Mouse (Mus musculus) embryonic facial prominence, embryonic 10.5 days (tissue): ENCODE measurements at regions not wholly inside any gene's neighbourhood (a gene's known extent, or its start where the extent isn't known, plus 50 kb on each side); places are given as distances from the start of the nearest gene placed in this dataset.

Experiments used
- DNase-seq: peaks from one replicate; pipeline ENCODE4 v3.0.0-alpha.2; 2017; ENCODE audit warnings: low spot score
- H3K27ac ChIP-seq: fragments of 300-500 bp; sonication (generic); replicated peaks from 2 replicates; pipeline ENCODE4 v1.5.1; 2016; ENCODE audit warnings: mild to moderate bottlenecking
- H3K27me3 ChIP-seq: fragments of 300-500 bp; sonication (generic); replicated peaks from 2 replicates; pipeline ENCODE4 v1.6.1; 2016; ENCODE audit warnings: low read depth, mild to moderate bottlenecking; ENCODE audit not compliant: poor library complexity, severe bottlenecking
- H3K36me3 ChIP-seq: fragments of 300-500 bp; sonication (generic); replicated peaks from 2 replicates; pipeline ENCODE4 v1.6.1; 2016; ENCODE audit warnings: mild to moderate bottlenecking, moderate library complexity
- H3K4me1 ChIP-seq: fragments of 300-500 bp; sonication (generic); 2 replicates; pipeline ENCODE4 v1.6.1; 2016
- H3K4me3 ChIP-seq: fragments of 300-500 bp; sonication (generic); 2 replicates; pipeline ENCODE4 v1.5.1; 2016; ENCODE audit warnings: mild to moderate bottlenecking, moderate library complexity
- H3K9me3 ChIP-seq: fragments of 300-500 bp; sonication (generic); 2 replicates; pipeline ENCODE4 v1.6.1; 2016; ENCODE audit warnings: mild to moderate bottlenecking
- WGBS: fragments of 180-500 bp; shearing (Covaris S2); methylation state at CpG from one replicate; pipeline ENCODE4 v1.1.7; 2016; 5-methylcytosine and 5-hydroxymethylcytosine counted together

GRCm38 (mm10) chr16:5532281-5532680, 276.5 kb upstream of the Eef2kmt start:
- no peak for DNase-seq
- Histone ChIP-seq H3K4me1 (peaks cover 22% of the 10 kb centered on the region), H3K27me3 (peaks cover 11% of the 10 kb centered on the region; the same call in 1 of the 2 replicates), H3K4me3 (no peak overlapping the region), H3K36me3 (no peaks in the 10 kb centered on the region), H3K9me3 (no peaks in the 10 kb centered on the region), H3K27ac (no peak overlapping the region)
- WGBS, result 80% methylated on average over 3 of the region's 3 CpGs

- Histone ChIP-seq H3K27ac (no peak overlapping the region), H3K4me3 (no peak overlapping the region), H3K4me1 (peaks cover 4% of the 10 kb centered on the region; the same call in 1 of the 2 replicates), H3K36me3 (no peaks in the 10 kb centered on the region), H3K9me3 (peaks cover 3% of the 10 kb centered on the region; the same call in 1 of the 2 replicates), H3K27me3 (no peaks in the 10 kb centered on the region)
- WGBS, result 95% methylated on average over 2 of the region's 2 CpGs
- no peak for DNase-seq
Observed at GRCm38 (mm10) chr16:5529823-5530222, 274.0 kb upstream of the Eef2kmt start.

GRCm38 (mm10) chr16:5527936-5528335, 272.2 kb upstream of the Eef2kmt start:
- Histone ChIP-seq H3K36me3 (no peaks in the 10 kb centered on the region), H3K4me3 (no peak overlapping the region), H3K4me1 (no peaks in the 10 kb centered on the region), H3K27me3 (no peaks in the 10 kb centered on the region), H3K9me3 (peaks cover 3% of the 10 kb centered on the region; the same call in 1 of the 2 replicates), H3K27ac (no peak overlapping the region)
- no peak for DNase-seq
- 56% methylated on average over 4 of the region's 4 CpGs for WGBS

GRCm38 (mm10) chr16:5524375-5524774, 268.6 kb upstream of the Eef2kmt start:
- no peaks in the 10 kb centered on the region for H3K36me3 ChIP-seq
- no peaks in the 10 kb centered on the region for H3K27me3 ChIP-seq
- no peak for DNase-seq
- WGBS, result 85% methylated on average over 5 of the region's 5 CpGs
- no peaks in the 10 kb centered on the region for H3K4me1 ChIP-seq
- no peak overlapping the region for H3K4me3 ChIP-seq
- H3K27ac ChIP-seq, result no peak overlapping the region
- H3K9me3 ChIP-seq, result peaks cover 3% of the 10 kb centered on the region; the same call in 1 of the 2 replicates

- no peak overlapping the region for H3K27ac ChIP-seq
- H3K27me3 ChIP-seq, result no peaks in the 10 kb centered on the region
- H3K4me3 ChIP-seq, result no peak overlapping the region
- peaks cover 3% of the 10 kb centered on the region; the same call in 1 of the 2 replicates for H3K9me3 ChIP-seq
- no peak for DNase-seq
- no peaks in the 10 kb centered on the region for H3K4me1 ChIP-seq
- 80% methylated on average over 7 of the region's 7 CpGs for WGBS
- H3K36me3 ChIP-seq, result no peaks in the 10 kb centered on the region
Observed at GRCm38 (mm10) chr16:5523402-5524021, 267.7 kb upstream of the Eef2kmt start.

- H3K4me3 ChIP-seq, result no peak overlapping the region
- WGBS, result 78% methylated on average over 5 of the region's 5 CpGs
- H3K27ac ChIP-seq, result no peak overlapping the region
- H3K9me3 ChIP-seq, result no peaks in the 10 kb centered on the region
- H3K27me3 ChIP-seq, result no peaks in the 10 kb centered on the region
- peaks cover 6% of the 10 kb centered on the region; the same call in 1 of the 2 replicates for H3K4me1 ChIP-seq
- no peaks in the 10 kb centered on the region for H3K36me3 ChIP-seq
- DNase-seq, result no peak
Observed at GRCm38 (mm10) chr16:5517746-5518145, 262.0 kb upstream of the Eef2kmt start.

- Histone ChIP-seq H3K4me3 (no peak overlapping the region), H3K27me3 (no peaks in the 10 kb centered on the region)
- WGBS, result 81% methylated on average over 5 of the region's 5 CpGs
Observed at GRCm38 (mm10) chr16:5515867-5516266, 260.1 kb upstream of the Eef2kmt start.

GRCm38 (mm10) chr16:5507261-5507660, 251.5 kb upstream of the Eef2kmt start:
- Histone ChIP-seq H3K27me3 (no peaks in the 10 kb centered on the region), H3K9me3 (no peaks in the 10 kb centered on the region), H3K27ac (no peak overlapping the region), H3K36me3 (no peaks in the 10 kb centered on the region), H3K4me1 (no peaks in the 10 kb centered on the region), H3K4me3 (no peak overlapping the region)
- 81% methylated on average over 8 of the region's 8 CpGs for WGBS
- no peak for DNase-seq

More at GRCm38 (mm10) chr16:5515867-5516266, 260.1 kb upstream of the Eef2kmt start:
- Histone ChIP-seq H3K27ac (no peak overlapping the region), H3K4me1 (peaks cover 6% of the 10 kb centered on the region; the same call in 1 of the 2 replicates), H3K36me3 (no peaks in the 10 kb centered on the region), H3K9me3 (no peaks in the 10 kb centered on the region)
- DNase-seq, result no peak

- Histone ChIP-seq H3K4me1 (0 out of 2 replicates have a peak, but pooled peaks cover 2% of the 10 kb centered on the region), H3K36me3 (no peaks in the 10 kb centered on the region), H3K27ac (no peak overlapping the region), H3K27me3 (no peaks in the 10 kb centered on the region), H3K4me3 (no peak overlapping the region), H3K9me3 (no peaks in the 10 kb centered on the region)
- DNase-seq, result no peak
- WGBS, result 89% methylated on average over 7 of the region's 7 CpGs
Observed at GRCm38 (mm10) chr16:5501961-5502360, 246.2 kb upstream of the Eef2kmt start.

- H3K9me3 ChIP-seq, result no peaks in the 10 kb centered on the region
- H3K27me3 ChIP-seq, result 0 out of 2 replicates have a peak, but pooled peaks cover 5% of the 10 kb centered on the region
- H3K4me1 ChIP-seq, result peaks cover 24% of the 10 kb centered on the region
- H3K36me3 ChIP-seq, result no peaks in the 10 kb centered on the region
- 73% methylated on average over 2 of the region's 2 CpGs for WGBS
- DNase-seq, result no peak
- H3K4me3 ChIP-seq, result no peak overlapping the region
- H3K27ac ChIP-seq, result no peak overlapping the region
Observed at GRCm38 (mm10) chr16:5496051-5496685, 240.4 kb upstream of the Eef2kmt start.

- no peak for DNase-seq
- 28% methylated on average over 6 of the region's 6 CpGs for WGBS
- H3K9me3 ChIP-seq, result no peaks in the 10 kb centered on the region
- no peaks in the 10 kb centered on the region for H3K36me3 ChIP-seq
- 0 out of 2 replicates have a peak, but pooled peaks cover 5% of the 10 kb centered on the region for H3K27me3 ChIP-seq
- peaks cover 23% of the 10 kb centered on the region for H3K4me1 ChIP-seq
- H3K27ac ChIP-seq, result no peak overlapping the region
- no peak overlapping the region for H3K4me3 ChIP-seq
Observed at GRCm38 (mm10) chr16:5493352-5493751, 237.6 kb upstream of the Eef2kmt start.

GRCm38 (mm10) chr16:5487259-5487658, 231.5 kb upstream of the Eef2kmt start:
- no peak overlapping the region for H3K27ac ChIP-seq
- DNase-seq, result no peak
- WGBS, result 52% methylated on average over 3 of the region's 3 CpGs
- no peaks in the 10 kb centered on the region for H3K4me1 ChIP-seq
- H3K9me3 ChIP-seq, result no peaks in the 10 kb centered on the region
- H3K27me3 ChIP-seq, result no peaks in the 10 kb centered on the region
- no peaks in the 10 kb centered on the region for H3K36me3 ChIP-seq
- no peak overlapping the region for H3K4me3 ChIP-seq

- Histone ChIP-seq H3K36me3 (no peaks in the 10 kb centered on the region), H3K27ac (no peak overlapping the region), H3K4me1 (no peaks in the 10 kb centered on the region), H3K4me3 (no peak overlapping the region), H3K27me3 (no peaks in the 10 kb centered on the region), H3K9me3 (no peaks in the 10 kb centered on the region)
- no peak for DNase-seq
- 34% methylated on average over 6 of the region's 6 CpGs for WGBS
Observed at GRCm38 (mm10) chr16:5483337-5483736, 227.6 kb upstream of the Eef2kmt start.
